Mouse (Mus musculus): ENCODE results near the gene Slc25a1.

GRCm38 (mm10) chr16:17928627-17929104, 647 bp upstream of the Slc25a1 start:
- TF ChIP-seq CTCF (IDR thresholded peaks at IDR 0.05; ENCODE audit: borderline replicate concordance, extremely low read depth, insufficient read depth, insufficient read length): peak; percentile 57
- no peak for TF ChIP-seq POLR2A (IDR thresholded peaks at IDR 0.05; ENCODE audit: borderline replicate concordance, extremely low read depth, insufficient read depth, insufficient read length, poor library complexity, severe bottlenecking)
